Mouse (Mus musculus) liver, adult 2 months (tissue): ENCODE results near the gene Dnajc17. TPM values are rescaled to one million over a fixed set of nuclear protein-coding genes. Genes with fewer than 3 reads are reported as not detected.

Source experiments
- DNase-seq: peaks from one replicate; pipeline ENCODE4 v3.0.0-alpha.2; 2011; ENCODE audit warnings: low read depth, low spot score; ENCODE audit errors: extremely low read depth
- H3K27ac ChIP-seq: fragments of 200-500 bp; replicated peaks from 2 replicates; pipeline ENCODE4 v1.5.1; 2012; ENCODE audit warnings: low read depth, mild to moderate bottlenecking, control low read depth, inconsistent platforms, low read length; ENCODE audit not compliant: insufficient read depth
- H3K27me3 ChIP-seq: fragments of 200-500 bp; 2 replicates; pipeline ENCODE4 v1.6.1; 2012; ENCODE audit warnings: mild to moderate bottlenecking, moderate library complexity, low read length, inconsistent platforms; ENCODE audit not compliant: control insufficient read depth, insufficient read depth
- H3K36me3 ChIP-seq: fragments of 200-500 bp; 2 replicates; pipeline ENCODE4 v1.6.1; 2012; ENCODE audit warnings: low read length, inconsistent platforms; ENCODE audit not compliant: control insufficient read depth, insufficient read depth
- H3K4me1 ChIP-seq: fragments of 200-500 bp; 2 replicates; pipeline ENCODE4 v1.6.1; 2011; ENCODE audit warnings: low read length; ENCODE audit not compliant: control insufficient read depth, insufficient read depth
- H3K4me3 ChIP-seq: fragments of 200-500 bp; 2 replicates; pipeline ENCODE4 v1.5.1; 2011; ENCODE audit warnings: low read depth, mild to moderate bottlenecking, control low read depth, low read length, moderate library complexity; ENCODE audit not compliant: insufficient read depth
- H3K79me2 ChIP-seq: fragments of 200-500 bp; 2 replicates; pipeline ENCODE4 v1.6.1; 2012; ENCODE audit warnings: inconsistent platforms, mild to moderate bottlenecking, low read length, moderate library complexity; ENCODE audit not compliant: control insufficient read depth, insufficient read depth
- H3K9ac ChIP-seq: fragments of 200-500 bp; 2 replicates; pipeline ENCODE4 v1.6.1; 2012; ENCODE audit warnings: low read depth, mild to moderate bottlenecking, control low read depth, inconsistent platforms, low read length
- CTCF ChIP-seq: fragments of 200-500 bp; IDR thresholded peaks from 2 replicates; pipeline ENCODE4 v1.5.1; 2011; ENCODE audit warnings: low read depth, low read length, control low read depth
- POLR2A ChIP-seq: fragments of 200-500 bp; IDR thresholded peaks from 2 replicates; pipeline ENCODE4 v1.6.1; 2011; ENCODE audit warnings: low read length, control low read depth; ENCODE audit not compliant: insufficient read depth; ENCODE audit errors: extremely low read depth
- WGBS: fragments of 180-500 bp; shearing (Covaris S2); methylation state at CpG from one replicate; pipeline ENCODE4 v1.1.7; 2018; 5-methylcytosine and 5-hydroxymethylcytosine counted together
- polyA plus RNA-seq: library from polyadenylated mRNA; depleted of rRNA; stranded (reverse); fragments of >200 nt; gene quantifications from 2 replicates; pipeline ENCODE4 v1.2.3, GENCODE M21; 2012
- total RNA-seq: library from RNA; depleted of rRNA; stranded (reverse); fragments of >200 nt; gene quantifications from 2 replicates; pipeline ENCODE4 v1.2.3, GENCODE M21; 2014

Gene Dnajc17
- total and polyA plus RNA-seq, 2 experiments, result 2.6 to 3.6 TPM

DNA sequence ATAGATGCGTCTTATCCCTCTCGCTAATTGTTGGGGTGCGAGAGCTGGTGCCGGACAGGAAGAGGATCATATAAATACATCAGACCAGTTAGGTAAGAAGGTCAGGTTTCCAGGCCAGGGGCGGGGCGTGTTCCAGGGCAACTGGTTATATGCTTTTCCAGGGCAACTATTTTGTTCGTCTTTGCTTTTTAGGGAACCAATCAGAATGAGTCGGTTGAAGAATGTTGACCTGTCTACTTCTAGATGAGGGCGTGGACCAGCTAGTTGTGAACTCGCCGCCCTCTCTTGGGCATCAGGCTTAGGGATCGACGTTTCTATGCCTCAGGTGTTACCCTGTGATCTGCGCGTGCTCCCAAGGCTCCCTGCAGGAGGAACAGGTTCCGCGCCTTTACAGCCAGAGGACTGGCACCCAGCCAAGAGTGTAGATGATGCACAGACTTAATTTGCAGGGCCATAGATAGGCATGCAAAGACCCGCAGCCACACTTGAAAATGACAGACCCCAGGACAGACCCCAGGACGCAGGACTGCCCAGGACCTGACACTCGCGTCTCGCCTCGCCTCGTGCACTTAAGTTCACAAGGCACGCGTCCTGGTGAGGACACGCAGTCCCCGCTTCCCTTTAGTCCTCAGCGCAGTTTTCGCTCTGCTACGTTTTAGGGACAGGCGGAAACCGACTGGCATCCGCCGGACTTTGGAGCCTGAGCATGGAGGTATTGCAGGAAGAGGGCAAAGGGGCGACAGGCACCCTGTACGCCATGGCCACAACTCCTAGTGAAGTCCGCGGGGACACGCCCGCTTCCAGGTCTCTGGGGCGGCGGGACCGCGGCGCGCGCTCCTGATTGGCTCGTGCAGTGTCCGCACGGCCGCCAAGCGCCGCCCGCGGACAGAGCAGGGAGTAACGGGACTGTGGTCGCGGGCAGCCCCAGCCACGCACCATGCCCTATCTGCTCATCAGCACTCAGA is 41.4 kb downstream of the Dnajc17 start, which contains the start of gene Gchfr:
Gene Gchfr (plus strand): TSS at position 873 of the 965 bp plus-strand sequence.
- H3K27ac ChIP-seq, result peak within 1 kb of the TSS; percentile 84
- DNase-seq, result peak; percentile 92
- H3K4me1 ChIP-seq, result peaks cover 3% of the 10 kb centered on the region
- H3K27me3 ChIP-seq, result no peaks in the 10 kb centered on the region
- peak within 1 kb of the TSS; percentile 91 for H3K9ac ChIP-seq
- H3K79me2 ChIP-seq, result 0 out of 2 replicates have a peak, but pooled peaks cover 4% of the 10 kb centered on the region
- peak within 1 kb of the TSS; percentile 91 for H3K4me3 ChIP-seq
- TF ChIP-seq POLR2A, result 0 out of 2 replicates have a peak, but pooled peaks have one; percentile 39
- no peak for TF ChIP-seq CTCF
- under 1% methylated on average over 60 of the region's 60 CpGs for WGBS
- H3K36me3 ChIP-seq, result no peaks in the 10 kb centered on the region

DNA sequence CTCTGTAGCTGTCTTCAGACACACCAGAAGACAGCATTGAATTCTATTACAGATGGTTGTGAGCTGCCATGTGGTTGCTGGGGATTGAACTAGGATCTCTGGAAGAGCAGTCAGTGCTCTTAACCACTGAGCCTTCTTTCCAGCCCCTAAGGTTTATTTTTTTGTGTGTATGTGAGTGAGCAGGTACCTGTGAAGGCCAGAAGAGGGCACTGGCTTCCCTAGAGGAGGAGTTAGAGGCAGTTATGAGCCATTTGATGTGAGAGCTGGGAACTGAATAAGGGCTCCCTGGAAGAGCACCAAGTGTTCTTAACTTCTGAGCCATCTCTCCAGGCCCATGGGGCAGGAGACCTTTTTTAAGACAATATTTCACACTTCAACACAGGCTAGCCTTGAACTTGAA is 43.2 kb downstream of the Dnajc17 start:
- Histone ChIP-seq H3K9ac (no peak overlapping the region), H3K79me2 (0 out of 2 replicates have a peak, but pooled peaks cover 4% of the 10 kb centered on the region), H3K4me3 (no peak overlapping the region), H3K36me3 (no peaks in the 10 kb centered on the region), H3K27me3 (no peaks in the 10 kb centered on the region), H3K4me1 (peaks cover 3% of the 10 kb centered on the region), H3K27ac (no peak overlapping the region)
- DNase-seq, result no peak
- TF ChIP-seq POLR2A (no peak), CTCF (no peak)

DNA sequence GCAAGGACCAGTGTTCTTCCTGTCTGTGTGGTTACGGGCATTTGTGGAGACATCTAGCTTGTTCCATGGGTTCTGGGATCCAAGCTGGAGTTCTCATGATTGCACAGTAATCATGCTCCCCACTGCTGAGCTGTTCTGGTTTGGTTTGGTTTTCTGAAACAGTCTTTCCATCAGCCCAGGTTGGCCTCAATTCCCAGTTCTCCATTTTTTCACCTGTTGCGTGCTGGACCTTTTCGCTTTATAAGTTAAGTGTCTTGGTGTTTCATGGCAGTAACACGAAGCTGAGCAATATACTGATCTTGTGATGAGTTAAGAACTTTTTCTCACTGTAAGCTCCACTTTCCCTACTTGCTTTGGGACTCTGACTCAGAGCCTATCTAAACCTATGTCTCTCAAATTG is 44.6 kb downstream of the Dnajc17 start:
- Histone ChIP-seq H3K4me1 (peaks cover 3% of the 10 kb centered on the region), H3K27ac (no peak overlapping the region), H3K4me3 (no peak overlapping the region), H3K36me3 (no peaks in the 10 kb centered on the region), H3K79me2 (0 out of 2 replicates have a peak, but pooled peaks cover 4% of the 10 kb centered on the region), H3K9ac (no peak overlapping the region), H3K27me3 (no peaks in the 10 kb centered on the region)
- DNase-seq, result no peak
- WGBS, result 90% methylated on average over 4 of the region's 4 CpGs
- TF ChIP-seq CTCF (no peak), POLR2A (no peak)

DNA sequence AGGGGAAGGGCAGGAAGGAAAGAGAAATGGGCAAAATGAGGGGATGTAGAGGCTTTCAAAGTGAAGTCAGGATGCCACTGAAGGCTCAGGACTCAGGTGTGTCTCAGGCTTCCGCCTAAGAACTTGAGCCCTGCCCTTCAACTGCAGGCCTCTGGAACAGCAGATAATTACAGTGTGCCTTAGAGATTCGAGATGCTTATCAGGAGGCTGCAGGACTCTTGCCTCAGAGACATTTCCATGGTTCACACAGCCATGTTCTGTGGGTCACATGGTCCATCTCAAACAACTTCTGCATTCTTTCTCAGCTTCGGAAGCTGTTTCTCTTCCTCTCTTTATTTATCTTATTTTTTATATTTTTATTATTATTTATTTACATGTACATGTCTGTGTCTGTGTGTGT is 45.5 kb downstream of the Dnajc17 start:
- no peak overlapping the region for H3K9ac ChIP-seq

DNA sequence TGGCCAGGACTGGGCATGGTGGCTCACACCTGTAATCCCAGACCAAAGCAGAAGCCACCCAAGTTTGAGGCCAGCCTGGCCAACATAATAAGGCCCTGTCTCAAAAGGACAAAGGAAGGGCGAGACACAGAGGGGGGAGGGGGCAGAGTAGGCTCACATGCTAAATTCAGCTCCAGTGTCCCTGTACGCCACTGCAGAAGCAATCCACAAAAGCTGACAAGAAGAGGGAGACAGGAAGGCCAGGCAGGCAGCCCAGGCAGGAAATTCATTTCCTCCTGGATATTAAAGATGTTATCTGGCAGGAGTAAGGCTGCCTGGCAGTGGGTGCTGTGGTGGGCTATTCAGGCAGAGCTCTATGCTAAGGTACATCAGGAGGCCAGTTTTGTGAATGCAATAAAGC is 47.3 kb downstream of the Dnajc17 start:
- Histone ChIP-seq H3K36me3 (no peaks in the 10 kb centered on the region), H3K4me1 (no peaks in the 10 kb centered on the region; the same call in 1 of the 2 replicates), H3K9ac (no peak overlapping the region), H3K4me3 (no peak overlapping the region), H3K27me3 (no peaks in the 10 kb centered on the region), H3K79me2 (0 out of 2 replicates have a peak, but pooled peaks cover 2% of the 10 kb centered on the region), H3K27ac (no peak overlapping the region)
- no peak for DNase-seq
- 71% methylated on average over 2 of the region's 2 CpGs for WGBS
- TF ChIP-seq CTCF (no peak), POLR2A (no peak)

More for the DNA sequence above, 45.5 kb downstream of the Dnajc17 start:
- Histone ChIP-seq H3K27ac (no peak overlapping the region), H3K79me2 (0 out of 2 replicates have a peak, but pooled peaks cover 4% of the 10 kb centered on the region), H3K27me3 (no peaks in the 10 kb centered on the region), H3K4me1 (peaks cover 2% of the 10 kb centered on the region), H3K4me3 (no peak overlapping the region), H3K36me3 (no peaks in the 10 kb centered on the region)
- 79% methylated on average over 3 of the region's 3 CpGs for WGBS
- no peak for TF ChIP-seq POLR2A
- no peak for TF ChIP-seq CTCF
- no peak for DNase-seq
